Mouse (Mus musculus) retina, postnatal 7 days (tissue): Measurements from ENCODE around the gene Lmtk2.

ENCODE experiments used
- DNase-seq: peaks from one replicate; pipeline ENCODE4 v3.0.0-alpha.2; 2012; ENCODE audit warnings: low read depth, low spot score

Lmtk2 gene

DNA sequence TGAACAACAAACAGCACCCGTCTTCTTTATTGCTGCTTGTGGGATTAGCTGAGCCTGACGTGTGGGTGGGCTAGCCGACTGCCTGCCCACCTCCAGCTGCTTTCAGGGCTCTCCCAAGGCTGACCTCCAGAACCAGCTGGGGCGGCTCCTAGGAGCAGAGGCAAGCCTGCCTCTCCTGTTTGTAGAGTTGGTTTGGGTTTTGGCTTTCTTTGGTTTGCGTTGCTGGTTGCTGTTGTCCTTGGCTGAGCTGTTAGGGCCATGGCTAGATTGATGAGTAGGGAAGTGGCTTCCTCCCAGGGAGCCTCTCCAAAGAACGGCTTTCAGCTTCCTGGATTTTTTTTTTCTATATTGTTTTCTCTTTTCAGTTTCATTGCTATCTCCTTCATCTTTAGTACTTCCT, 78.0 kb downstream of the Lmtk2 start:
- no peak for DNase-seq

GRCm38 (mm10) chr5:144181249-144181648, 81.0 kb downstream of the Lmtk2 start:
- DNase-seq = no peak

DNA sequence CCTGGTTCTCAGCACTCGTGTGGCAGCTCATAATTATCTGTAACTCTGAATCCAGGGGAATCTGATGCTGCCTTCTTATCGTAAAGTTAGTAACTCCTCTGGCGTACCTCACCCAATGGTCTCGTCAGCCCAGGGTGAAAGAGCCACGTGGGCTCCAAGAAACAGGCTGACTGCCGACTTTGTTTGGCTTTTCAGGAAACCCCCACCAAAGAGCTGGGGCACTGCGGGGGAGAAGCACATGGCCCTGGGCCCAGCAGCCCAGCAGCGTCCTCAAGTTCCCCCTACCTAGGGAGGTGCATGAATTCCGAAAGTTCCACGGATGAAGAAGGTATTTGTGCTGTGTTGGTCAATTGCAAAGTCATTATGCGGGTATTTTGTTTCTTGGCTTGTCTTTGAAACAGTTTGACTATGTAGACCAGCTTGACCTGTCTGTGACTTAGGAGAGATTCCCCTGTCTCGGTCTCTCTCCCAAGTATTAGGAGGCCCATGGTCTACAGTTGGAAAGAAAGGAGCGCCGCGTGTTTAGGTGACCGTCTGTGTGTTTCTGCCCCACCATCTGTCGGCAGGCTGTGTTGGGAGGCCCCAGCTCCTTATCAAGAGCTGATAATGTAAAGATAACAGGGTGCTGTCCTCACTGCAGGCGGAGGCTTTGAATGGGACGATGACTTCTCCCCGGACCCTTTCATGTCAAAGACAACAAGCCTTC, 82.5 kb downstream of the Lmtk2 start:
- no peak for DNase-seq

GRCm38 (mm10) chr5:144183248-144183559, 83.0 kb downstream of the Lmtk2 start:
- DNase-seq = no peak

DNA sequence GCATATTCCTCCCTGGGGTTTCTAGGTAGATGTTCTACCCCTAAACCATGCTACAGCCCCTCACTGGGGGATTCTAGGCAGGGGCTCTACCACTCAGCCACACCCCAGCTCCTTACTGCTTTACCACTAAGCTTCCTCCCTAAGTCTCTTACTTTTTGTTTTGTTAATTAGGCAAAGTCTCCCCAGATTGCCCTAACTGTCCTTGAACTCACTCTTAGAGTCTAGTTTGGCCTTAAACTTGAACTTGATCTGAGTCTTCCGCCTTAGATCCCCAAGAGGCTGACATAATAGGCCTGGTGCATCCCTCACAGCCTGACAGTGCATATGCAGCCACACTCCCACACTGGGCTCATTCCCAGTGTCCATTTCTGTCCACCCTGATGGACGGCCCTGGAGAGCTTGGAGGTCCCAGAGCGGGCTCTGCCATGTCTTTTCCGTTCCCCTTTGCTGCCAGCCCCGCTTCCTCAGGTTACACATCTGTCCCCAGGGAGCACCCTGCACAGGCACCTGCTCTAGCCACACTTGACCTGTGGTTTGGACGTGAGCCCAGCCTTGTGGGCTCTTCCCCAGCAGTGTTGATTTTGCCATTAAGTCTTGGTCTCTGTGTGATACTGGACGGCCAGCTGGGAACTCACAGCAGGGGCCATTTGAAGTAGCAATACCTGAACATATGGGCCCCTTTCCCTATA, 83.6 kb downstream of the Lmtk2 start:
- no peak for DNase-seq

DNA sequence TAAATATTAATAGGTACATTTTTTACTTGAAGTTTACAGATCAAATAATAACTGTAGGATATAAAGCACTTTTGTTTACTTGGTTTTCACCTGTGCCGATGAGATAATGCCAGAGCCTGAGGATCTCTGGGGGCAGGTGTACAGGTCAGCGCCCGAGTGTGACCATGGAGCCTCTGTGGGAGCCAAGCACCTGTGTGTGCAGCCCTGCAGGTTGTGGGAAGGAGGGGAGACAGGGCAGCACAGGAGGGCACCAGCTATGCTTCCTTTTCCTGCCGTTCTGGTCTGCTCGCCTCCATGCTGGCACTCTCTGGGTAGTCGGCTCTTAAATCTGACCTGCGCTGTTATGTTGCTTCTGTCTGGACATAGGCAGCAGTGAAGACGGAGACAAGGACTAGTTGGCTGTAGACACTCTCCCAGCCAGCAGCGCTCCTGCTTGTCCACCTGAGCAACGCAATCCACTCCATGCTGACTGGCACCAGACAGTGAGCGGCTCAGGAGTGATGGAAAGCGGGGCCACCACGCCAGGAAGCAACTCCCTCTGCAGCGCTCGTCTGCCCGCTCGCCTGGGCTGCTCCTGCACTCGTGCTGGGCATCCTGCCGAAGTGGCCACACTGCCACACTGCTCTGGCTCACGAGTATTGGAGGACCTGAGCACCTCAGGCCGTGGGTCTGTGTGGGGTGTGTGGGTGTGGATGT, 84.3 kb downstream of the Lmtk2 start:
- no peak for DNase-seq

- no peak for DNase-seq
Measured at GRCm38 (mm10) chr5:144188422-144188821, 88.2 kb downstream of the Lmtk2 start.

DNA sequence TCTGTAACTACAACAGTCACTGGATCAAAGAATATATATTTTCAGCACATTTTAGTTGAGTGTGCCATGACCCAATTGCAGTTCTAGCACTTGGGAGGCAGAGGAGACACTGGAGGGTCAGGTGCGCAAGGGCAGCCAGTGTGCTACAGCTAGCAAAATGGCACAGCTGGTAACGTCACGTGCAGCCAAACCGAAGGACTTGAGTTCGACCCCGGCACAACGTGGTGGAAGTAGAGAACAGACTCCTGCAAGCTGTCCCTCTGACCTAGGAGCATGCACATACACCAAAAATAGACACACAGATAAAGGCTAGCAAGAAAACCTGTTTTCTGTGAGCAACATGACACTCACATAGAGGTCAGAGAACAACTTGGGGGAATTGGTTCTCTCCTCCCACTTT, 89.1 kb downstream of the Lmtk2 start:
- DNase-seq = no peak

DNA sequence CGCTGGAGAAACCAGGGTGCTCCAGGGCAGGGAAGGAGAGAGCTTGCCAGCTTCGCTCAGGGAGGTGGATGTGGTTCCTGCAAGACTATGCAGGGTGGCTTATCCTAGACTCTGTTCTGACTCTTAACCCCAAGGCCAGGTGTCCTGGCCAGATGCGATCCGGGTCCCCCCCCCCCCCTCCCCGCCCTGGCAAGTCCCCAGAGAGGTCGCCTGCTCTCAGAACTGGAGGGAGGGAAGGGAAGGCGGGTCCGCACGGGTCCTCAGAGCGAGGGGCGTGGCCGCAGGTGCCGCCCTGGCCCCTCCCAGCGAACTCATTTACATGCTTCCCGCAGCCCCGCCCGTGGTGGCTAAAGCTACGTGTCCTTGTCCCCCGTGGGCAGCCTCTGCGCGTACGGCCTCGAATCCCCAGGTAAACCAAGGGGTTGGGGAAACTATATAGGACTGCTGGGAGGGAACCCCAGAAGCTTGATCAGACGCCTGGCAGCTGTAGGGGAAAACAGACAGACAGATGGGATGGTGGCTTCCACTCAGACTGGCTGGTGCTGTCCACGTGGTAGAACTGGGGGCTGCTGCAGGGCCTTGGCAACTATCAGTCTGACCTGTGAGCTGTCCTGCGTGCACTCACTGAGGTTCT, 89.8 kb downstream of the Lmtk2 start, which contains the start of gene Bhlha15:
TSS of gene Bhlha15 (plus strand) at position 337 of the 634 bp plus-strand sequence.
- no peak for DNase-seq

- DNase-seq = no peak
Measured at GRCm38 (mm10) chr5:144191026-144191425, 90.8 kb downstream of the Lmtk2 start.

DNA sequence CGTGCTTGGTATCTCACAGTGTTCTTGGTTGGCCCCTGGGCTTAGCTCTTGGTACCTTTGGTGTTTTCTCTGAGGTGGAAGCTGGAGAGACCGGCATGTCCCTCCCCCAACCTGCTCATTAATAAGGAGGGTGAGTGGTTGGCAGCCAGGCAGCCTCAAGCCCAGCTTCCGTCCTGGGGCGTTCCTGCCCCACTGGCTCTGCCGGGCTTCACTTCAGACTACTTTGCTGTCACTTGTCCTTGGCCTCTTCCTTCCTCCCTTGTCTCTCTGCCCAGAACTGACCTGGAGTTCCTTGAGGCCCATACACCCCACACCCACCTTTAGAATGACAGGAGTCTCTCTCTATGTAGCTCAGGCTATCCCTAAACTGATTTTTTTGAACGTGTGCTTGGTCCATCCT, 92.4 kb downstream of the Lmtk2 start:
- no peak for DNase-seq

- no peak for DNase-seq
Measured at GRCm38 (mm10) chr5:144194416-144194815, 94.2 kb downstream of the Lmtk2 start.

- DNase-seq = no peak
Measured at GRCm38 (mm10) chr5:144195567-144195966, 95.3 kb downstream of the Lmtk2 start.

GRCm38 (mm10) chr5:144200616-144201015, 100.4 kb downstream of the Lmtk2 start:
- DNase-seq = no peak

GRCm38 (mm10) chr5:144202430-144202829, 102.2 kb downstream of the Lmtk2 start:
- DNase-seq = no peak

DNA sequence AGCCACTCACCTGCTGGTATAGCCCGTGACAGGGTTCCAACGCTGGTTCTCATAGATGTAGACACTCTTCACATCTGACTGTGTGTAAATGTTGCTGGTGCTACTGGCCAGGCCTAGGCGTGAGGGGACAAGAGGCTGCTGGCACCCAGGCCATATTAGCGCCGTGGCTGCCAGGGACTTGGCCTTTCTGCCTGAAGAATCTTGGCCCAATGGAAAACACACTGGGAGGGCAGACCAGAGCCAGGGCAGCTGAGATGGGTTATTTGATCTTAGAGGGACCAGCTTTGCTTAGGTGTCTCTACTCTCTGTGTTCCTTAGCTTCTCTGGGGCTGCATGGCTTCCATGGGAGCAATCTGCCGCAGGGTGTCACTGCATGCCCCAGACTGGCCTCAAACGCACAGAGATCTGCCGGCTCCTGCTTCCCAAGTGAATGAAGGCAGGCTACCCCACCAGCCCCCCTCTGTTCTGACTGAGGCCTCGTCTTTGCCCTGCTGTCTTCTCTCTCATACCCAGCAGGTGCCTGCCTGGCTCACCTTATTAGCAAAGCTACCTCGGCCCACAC, 103.2 kb downstream of the Lmtk2 start:
- DNase-seq = no peak

DNA sequence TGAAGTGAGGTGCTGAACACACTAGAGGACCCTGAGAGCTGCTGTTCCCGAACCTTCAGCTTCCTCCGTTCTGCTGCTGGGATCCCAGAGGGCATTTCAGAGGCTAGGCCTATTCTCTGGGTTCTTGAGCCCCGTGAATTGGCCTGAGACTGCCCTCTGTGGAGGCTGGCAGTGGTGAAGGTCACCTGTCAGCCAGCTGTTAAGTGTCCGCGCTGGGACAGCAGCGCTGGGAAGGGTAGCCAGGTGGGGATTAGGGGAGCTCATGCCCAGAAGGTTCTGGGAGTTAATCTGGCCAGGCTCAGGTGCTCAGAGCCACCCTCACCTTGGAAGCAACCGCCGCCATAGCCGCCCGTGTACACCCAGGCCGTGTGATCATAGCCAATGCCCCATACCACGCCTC, 104.1 kb downstream of the Lmtk2 start:
- no peak for DNase-seq

DNA sequence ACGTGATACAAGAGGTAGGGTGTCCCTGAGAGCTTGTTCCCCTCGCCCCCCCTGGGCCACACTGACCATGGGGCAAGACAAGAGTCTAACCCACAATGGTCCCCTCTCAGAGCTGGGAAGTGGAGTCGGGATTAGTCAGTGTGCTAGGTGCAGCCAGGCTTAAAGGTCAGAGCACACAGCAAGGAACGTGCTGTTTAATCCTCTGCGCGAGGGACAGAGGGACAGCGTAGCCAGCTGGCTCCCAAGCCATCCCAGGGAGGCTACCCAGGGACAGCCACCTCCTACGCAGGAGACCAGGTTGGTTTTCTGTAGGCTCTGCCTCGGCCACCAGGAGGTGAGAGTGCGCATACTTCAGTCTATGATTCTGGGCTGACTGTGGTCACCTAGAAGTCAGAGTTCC, 104.7 kb downstream of the Lmtk2 start:
- DNase-seq = no peak

GRCm38 (mm10) chr5:144206069-144206468, 105.8 kb downstream of the Lmtk2 start:
- DNase-seq = no peak

- no peak for DNase-seq
Measured at GRCm38 (mm10) chr5:144207478-144207877, 107.2 kb downstream of the Lmtk2 start.

- no peak for DNase-seq
Measured at GRCm38 (mm10) chr5:144214453-144214852, 114.2 kb downstream of the Lmtk2 start.

- no peak for DNase-seq
Measured at GRCm38 (mm10) chr5:144215992-144216391, 115.8 kb downstream of the Lmtk2 start.
